Mouse (Mus musculus) cerebellum, adult 2 months (tissue): ENCODE results near the gene Mga. TPM values are rescaled to one million over a fixed set of nuclear protein-coding genes. Genes with fewer than 3 reads are reported as not detected.

Experiments used
- DNase-seq, 2 experiments: peaks; one replicate each; pipeline ENCODE4 v3.0.0; 2021
- H3K27ac ChIP-seq: fragments of 200-500 bp; 2 replicates; pipeline ENCODE4 v1.5.1; 2012; ENCODE audit warnings: low read length, control low read depth, inconsistent platforms; ENCODE audit not compliant: insufficient read depth
- H3K27me3 ChIP-seq: fragments of 200-500 bp; 2 replicates; pipeline ENCODE4 v1.6.1; 2012; ENCODE audit warnings: inconsistent platforms, mild to moderate bottlenecking, low read length, moderate library complexity; ENCODE audit not compliant: control insufficient read depth, insufficient read depth
- H3K4me1 ChIP-seq: fragments of 200-500 bp; 2 replicates; pipeline ENCODE4 v1.6.1; 2011; ENCODE audit warnings: low read length; ENCODE audit not compliant: control insufficient read depth, insufficient read depth
- H3K4me3 ChIP-seq: fragments of 200-500 bp; replicated peaks from 2 replicates; pipeline ENCODE3; 2011; ENCODE audit warnings: mild to moderate bottlenecking, low read depth, low read length, control low read depth; ENCODE audit not compliant: insufficient read depth
- CTCF ChIP-seq: fragments of 200-500 bp; IDR thresholded peaks from 2 replicates; pipeline ENCODE4 v1.5.1; 2011; ENCODE audit warnings: low read depth, mild to moderate bottlenecking, control low read depth, low read length, moderate library complexity, borderline replicate concordance; ENCODE audit not compliant: insufficient read depth
- POLR2A ChIP-seq: fragments of 200-500 bp; IDR thresholded peaks from 2 replicates; pipeline ENCODE4 v1.6.1; 2011; ENCODE audit warnings: low read length, control low read depth, borderline replicate concordance; ENCODE audit not compliant: insufficient read depth
- WGBS: fragments of 180-500 bp; shearing (Covaris S2); methylation state at CpG from one replicate; pipeline ENCODE4 v1.1.7; 2018; 5-methylcytosine and 5-hydroxymethylcytosine counted together
- polyA plus RNA-seq: library from polyadenylated mRNA; depleted of rRNA; stranded (reverse); fragments of >200 nt; gene quantifications from 2 replicates; pipeline ENCODE4 v1.2.3, GENCODE M21; 2012

The Mga gene
- polyA plus RNA-seq, 1 experiment: 22.8 TPM

DNA sequence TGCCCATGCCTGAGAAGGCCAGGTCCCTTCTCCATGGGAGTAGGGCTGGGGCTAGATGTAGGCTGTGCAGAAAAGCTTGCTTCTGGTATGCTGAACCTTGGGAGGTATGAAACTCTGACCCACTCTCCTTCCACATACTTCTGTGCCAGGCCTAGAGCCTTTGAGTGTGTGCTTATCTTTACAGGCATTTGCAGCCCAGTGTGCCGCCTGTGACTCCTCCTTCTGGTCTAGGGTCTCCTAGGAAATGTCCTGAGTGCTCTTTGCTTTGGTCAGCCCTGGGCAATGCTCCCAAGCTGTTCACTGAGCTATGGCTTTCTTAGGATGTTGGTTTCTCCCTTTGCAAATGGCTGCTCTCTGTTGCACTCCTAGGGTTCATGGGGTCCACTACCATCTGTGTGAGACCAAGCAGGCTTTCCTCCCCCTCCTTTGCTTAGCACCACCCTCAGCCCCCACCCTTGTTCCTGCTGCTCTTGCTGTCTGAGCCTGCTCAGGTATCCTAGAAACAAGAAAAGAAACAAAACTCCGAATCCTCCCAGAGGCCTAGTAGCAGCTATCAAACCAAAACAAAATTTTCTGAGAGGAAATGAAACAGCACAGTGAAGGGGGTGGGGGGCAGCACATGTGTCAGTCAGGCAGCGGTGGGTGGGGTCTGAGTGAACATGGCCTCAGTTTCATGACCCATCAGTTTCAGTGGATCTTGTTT is 104.0 kb downstream of the Mga start:
- H3K27ac ChIP-seq: no peak overlapping the region
- no peak overlapping the region for H3K4me3 ChIP-seq
- 88% methylated on average over 3 of the region's 3 CpGs for WGBS
- DNase-seq: no peak
- H3K4me1 ChIP-seq: peaks cover 13% of the 10 kb centered on the region
- H3K27me3 ChIP-seq: no peaks in the 10 kb centered on the region
- TF ChIP-seq CTCF (no peak), POLR2A (no peak)

DNA sequence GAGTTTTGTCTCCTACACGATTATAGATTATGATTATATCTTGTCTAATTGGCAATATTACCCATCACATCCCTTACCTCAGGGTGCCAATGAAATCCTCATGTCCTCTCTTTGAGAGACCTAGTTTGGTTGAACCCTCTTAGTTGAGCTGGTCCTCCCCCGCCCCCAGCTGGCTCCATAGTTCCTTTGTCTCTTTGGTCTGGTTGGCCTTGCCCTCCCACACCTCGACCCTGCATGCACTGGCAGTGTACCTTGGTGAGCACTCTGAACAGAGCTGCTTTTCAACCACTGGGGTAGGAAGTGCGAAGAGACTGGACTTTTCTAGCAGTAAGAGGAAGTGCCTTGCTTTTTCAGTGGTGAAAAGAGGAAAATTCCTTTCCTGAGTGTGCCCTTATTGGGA is 104.9 kb downstream of the Mga start:
- Histone ChIP-seq H3K27ac (no peak overlapping the region), H3K4me1 (peaks cover 12% of the 10 kb centered on the region), H3K27me3 (no peaks in the 10 kb centered on the region), H3K4me3 (no peak overlapping the region)
- no peak for DNase-seq
- TF ChIP-seq POLR2A (no peak), CTCF (no peak)
- WGBS: 86% methylated on average over 4 of the region's 4 CpGs

DNA sequence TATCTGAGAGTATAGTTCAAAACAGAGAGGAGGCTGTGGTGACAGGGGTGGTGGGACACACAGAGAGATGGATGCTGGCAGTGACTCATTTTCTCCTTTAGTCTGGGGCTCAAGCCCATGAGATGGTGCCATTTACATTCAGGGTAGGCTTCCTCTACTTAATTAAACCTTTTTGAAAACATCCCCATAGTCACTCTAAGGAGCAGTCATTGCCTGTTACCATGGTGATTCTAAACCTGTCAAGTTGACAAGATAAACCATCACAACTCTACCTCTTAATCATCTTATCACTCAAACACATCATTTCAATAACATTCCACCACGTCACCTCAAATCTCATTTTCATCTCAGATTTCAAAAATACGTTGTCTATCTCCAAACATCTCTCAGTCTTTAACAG is 106.9 kb downstream of the Mga start:
- Histone ChIP-seq H3K4me1 (no peaks in the 10 kb centered on the region), H3K27ac (no peak overlapping the region), H3K4me3 (no peak overlapping the region), H3K27me3 (no peaks in the 10 kb centered on the region)
- no peak for DNase-seq
- 91% methylated on average over 2 of the region's 2 CpGs for WGBS
- TF ChIP-seq POLR2A: no peak
- TF ChIP-seq CTCF: no peak

DNA sequence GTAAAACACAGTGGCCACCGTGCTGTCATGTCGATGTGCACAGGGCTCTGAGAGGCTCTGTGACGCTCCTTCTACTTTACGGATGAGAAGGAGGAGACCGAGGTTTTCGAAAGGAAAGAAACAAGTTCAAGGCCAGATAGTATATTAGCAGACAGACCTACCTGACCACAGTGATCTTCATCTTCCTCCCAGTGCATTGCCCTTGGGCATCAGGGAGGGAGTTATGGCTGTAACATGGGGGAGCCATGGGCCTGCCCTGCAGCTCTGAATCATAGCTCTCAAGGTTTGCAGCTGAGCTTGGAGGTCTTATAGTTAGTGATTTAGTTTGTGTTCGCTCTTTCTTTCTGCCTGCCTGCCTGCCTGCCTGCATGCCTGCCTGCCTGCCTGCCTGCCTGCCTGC is 109.7 kb downstream of the Mga start:
- no peak for TF ChIP-seq CTCF
- TF ChIP-seq POLR2A: no peak
- peaks cover 3% of the 10 kb centered on the region for H3K4me1 ChIP-seq
- 92% methylated on average over 7 of the region's 7 CpGs for WGBS
- no peak overlapping the region for H3K4me3 ChIP-seq
- H3K27me3 ChIP-seq: no peaks in the 10 kb centered on the region
- no peak for DNase-seq
- H3K27ac ChIP-seq: no peak overlapping the region

DNA sequence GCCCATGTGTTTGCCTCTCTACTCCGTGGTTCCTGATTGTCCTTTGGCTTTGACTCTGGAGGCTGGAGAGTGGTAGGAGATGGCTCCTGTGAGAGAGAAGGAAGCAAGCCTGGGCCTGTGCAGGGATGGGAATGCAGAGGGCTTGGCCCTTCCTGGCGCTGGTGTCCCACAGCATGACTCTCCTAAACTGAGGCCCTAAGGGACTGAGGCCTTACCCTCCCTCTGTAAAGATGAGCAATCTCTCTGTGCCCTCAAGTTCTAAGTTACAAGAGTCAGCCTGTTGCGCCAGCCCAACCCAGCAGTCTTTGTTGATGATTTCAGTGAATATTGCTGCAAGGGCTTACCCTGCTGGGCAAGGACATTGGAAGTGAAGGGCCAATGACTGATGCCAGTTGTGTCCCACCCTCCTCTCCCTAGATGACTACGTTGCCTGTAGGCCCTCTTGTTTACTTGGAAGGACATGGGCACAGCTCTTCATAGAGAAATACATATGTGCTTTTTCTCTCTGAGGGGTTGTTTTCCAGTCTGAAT is 110.7 kb downstream of the Mga start:
- no peaks in the 10 kb centered on the region for H3K27me3 ChIP-seq
- H3K27ac ChIP-seq: no peak overlapping the region
- WGBS: 78% methylated on average over 4 of the region's 4 CpGs
- H3K4me1 ChIP-seq: peaks cover 6% of the 10 kb centered on the region
- TF ChIP-seq POLR2A (no peak), CTCF (no peak)
- DNase-seq: no peak
- no peak overlapping the region for H3K4me3 ChIP-seq

DNA sequence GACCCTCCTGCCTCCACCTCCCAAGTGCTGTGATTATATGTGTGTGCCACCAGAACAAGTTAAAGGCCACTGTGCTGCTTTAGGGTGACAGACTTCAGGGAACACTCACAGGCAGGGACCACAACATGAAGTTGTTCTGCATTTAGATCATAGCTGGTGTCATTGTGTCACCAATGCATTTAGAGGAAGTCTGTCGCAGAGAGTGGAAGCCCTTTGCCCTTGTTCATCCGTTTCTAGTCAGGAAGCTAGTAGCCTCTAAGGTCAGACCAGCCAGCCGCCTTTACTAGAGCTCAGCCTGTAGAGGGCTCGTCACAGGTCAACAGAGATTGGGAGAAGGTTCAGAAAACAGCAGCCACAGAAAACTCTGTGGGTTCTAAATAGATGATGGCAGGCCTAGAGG is 111.6 kb downstream of the Mga start:
- no peak for TF ChIP-seq POLR2A
- TF ChIP-seq CTCF: no peak
- no peak overlapping the region for H3K27ac ChIP-seq
- 89% methylated on average over 4 of the region's 4 CpGs for WGBS
- H3K4me1 ChIP-seq: peaks cover 11% of the 10 kb centered on the region
- no peak for DNase-seq
- no peak overlapping the region for H3K4me3 ChIP-seq
- H3K27me3 ChIP-seq: no peaks in the 10 kb centered on the region

DNA sequence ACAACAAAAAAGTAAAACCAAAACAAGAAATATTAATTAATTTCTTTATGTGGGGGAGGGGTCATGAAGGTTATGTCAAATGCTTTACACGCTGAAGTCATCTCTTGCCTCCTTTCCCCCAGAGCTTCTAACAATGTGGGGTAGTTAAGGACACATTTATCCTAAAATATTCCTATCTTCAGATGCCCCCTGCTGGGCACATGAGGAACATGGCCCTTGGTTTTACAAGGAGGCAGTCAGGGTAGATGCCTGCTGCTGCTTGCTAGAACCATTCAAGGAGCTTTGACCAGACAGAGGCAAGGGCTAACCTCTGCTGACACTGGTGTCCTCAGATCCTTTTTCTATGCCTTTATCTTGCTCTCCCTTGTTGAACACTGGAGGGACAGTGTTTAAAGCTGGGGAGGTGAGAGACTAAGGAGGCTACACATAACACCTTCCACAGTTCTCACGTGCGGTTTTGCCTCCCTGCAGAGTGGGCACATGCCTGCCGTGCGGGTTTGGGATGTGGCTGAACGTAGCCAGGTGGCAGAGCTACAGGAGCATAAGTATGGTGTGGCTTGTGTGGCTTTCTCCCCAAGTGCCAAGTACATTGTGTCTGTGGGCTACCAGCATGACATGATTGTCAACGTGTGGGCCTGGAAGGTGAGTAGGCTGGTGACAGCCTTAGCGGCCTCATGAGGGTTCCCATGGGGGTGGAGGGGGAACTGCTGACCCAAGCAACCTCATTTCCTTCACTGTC is 114.6 kb downstream of the Mga start:
- Histone ChIP-seq H3K27ac (no peak overlapping the region), H3K4me1 (peaks cover 11% of the 10 kb centered on the region), H3K4me3 (no peak overlapping the region), H3K27me3 (no peaks in the 10 kb centered on the region)
- TF ChIP-seq POLR2A: no peak
- peak; percentile 55; the same call in 1 of the 2 replicates for TF ChIP-seq CTCF
- DNase-seq: peak; percentile 52 to 57
- 15% methylated on average over 8 of the region's 8 CpGs for WGBS

DNA sequence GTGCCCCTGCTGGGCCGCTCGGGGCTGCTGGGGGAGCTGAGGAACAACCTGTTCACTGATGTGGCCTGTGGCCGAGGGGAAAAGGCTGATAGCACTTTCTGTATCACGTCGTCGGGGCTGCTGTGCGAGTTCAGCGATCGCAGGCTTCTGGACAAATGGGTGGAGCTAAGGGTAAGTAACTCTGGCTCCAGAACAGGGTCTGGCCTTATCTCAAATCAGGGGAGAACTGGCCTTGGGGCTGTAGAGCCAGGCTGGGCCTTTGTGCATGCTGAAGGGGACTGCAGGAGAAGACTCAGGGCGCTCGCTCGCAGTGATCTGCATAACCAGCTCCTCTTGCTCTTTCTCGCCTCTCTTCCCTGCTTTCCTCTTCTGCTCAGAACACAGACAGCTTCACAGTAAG is 115.9 kb downstream of the Mga start:
- DNase-seq: no peak
- 91% methylated on average over 13 of the region's 13 CpGs for WGBS
- TF ChIP-seq CTCF (no peak), POLR2A (no peak)
- Histone ChIP-seq H3K4me1 (peaks cover 11% of the 10 kb centered on the region), H3K4me3 (no peak overlapping the region), H3K27me3 (no peaks in the 10 kb centered on the region), H3K27ac (no peak overlapping the region)
